Mouse (Mus musculus): Measurements from ENCODE around the gene Hip1r. TPM values are rescaled to one million over a fixed set of nuclear protein-coding genes. Genes with fewer than 3 reads are reported as not detected.

Hip1r gene
- polyA plus RNA-seq, 1 experiment = 18.3 TPM

DNA sequence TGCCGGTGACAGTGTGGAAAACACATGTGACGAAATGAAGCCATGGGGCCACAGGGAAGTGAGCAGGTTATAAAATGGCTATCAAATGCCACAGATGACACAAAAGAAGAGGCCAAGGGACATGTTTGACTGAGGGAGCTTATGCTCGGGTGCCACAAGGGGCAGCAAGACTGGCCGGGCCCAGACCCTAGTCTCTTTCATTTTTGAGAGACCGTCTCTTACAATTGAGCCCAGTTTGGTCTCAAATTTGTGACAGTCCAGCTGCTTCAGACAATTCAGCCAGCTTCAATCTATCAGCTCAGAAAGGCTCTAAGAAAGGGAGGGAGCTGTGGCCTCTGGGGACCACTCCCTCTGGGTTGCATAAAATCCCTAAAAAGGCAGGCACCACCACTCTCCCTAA, 53.1 kb downstream of the Hip1r start:
- Histone ChIP-seq H3K4me1 (ENCODE audit: control insufficient read depth, insufficient read depth, low read length) (peaks cover 36% of the 10 kb centered on the region), H3K36me3 (ENCODE audit: control insufficient read depth, insufficient read depth, low read length) (no peaks in the 10 kb centered on the region), H3K27ac (ENCODE audit: insufficient read depth, low read depth, low read length) (peak overlapping the region; percentile 87), H3K27me3 (replicated peaks; ENCODE audit: control insufficient read depth, insufficient read depth, low read length) (no peaks in the 10 kb centered on the region), H3K4me3 (ENCODE audit: insufficient read depth, low read depth, low read length) (no peak overlapping the region)
- TF ChIP-seq CTCF (conservative IDR thresholded peaks at IDR 0.05; ENCODE audit: insufficient read depth, insufficient read length, low read depth, low read length) (no peak), POLR2A (IDR thresholded peaks at IDR 0.05; ENCODE audit: low read depth, low read length) (no peak)
- no peak for DNase-seq
- WGBS = 71% methylated on average over 5 of the region's 5 CpGs

DNA sequence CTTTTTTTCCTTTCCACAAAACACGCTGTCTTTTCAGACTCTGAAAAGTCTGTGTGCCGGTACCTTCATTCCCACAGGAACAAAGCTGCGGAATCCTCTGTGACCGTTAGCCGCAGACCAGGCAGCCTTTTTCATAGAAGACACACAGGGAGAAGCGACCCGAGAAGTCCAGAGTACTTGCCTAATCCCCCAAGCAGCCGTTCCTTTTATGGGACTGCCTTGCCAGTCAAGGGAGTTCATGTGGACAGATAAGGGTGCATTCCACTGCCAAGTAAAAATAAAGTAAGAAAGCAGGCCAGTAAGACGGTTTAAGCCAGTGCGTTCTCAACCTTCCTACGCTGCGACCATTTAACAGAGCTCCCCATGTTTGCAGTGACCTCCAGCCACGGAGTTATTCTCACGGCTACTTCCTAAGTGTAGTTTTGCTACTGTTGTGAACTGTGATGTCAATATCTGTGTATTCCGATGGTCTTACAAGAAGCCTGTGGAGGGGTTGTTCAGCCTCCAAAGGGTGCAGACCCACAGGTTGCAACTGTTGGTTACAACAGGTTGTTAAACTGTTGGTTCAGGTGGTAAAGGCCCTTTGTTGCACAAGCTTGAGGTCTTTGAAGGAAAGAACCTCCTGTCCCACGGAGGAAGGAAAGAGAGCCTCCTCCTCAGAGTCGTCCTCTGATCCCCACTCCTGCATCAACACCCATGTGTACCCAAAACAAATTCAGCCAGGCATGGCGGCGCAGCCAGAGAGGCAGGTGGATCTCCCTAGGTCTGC, 54.5 kb downstream of the Hip1r start:
- no peak for DNase-seq
- WGBS = 48% methylated on average over 19 of the region's 19 CpGs
- H3K4me3 ChIP-seq (ENCODE audit: insufficient read depth, low read depth, low read length) = no peak overlapping the region
- peak overlapping the region; percentile 25 for H3K27ac ChIP-seq (ENCODE audit: insufficient read depth, low read depth, low read length)
- H3K36me3 ChIP-seq (ENCODE audit: control insufficient read depth, insufficient read depth, low read length) = no peaks in the 10 kb centered on the region
- TF ChIP-seq POLR2A (IDR thresholded peaks at IDR 0.05; ENCODE audit: low read depth, low read length) (no peak), CTCF (conservative IDR thresholded peaks at IDR 0.05; ENCODE audit: insufficient read depth, insufficient read length, low read depth, low read length) (no peak)
- peaks cover 36% of the 10 kb centered on the region for H3K4me1 ChIP-seq (ENCODE audit: control insufficient read depth, insufficient read depth, low read length)
- no peaks in the 10 kb centered on the region for H3K27me3 ChIP-seq (replicated peaks; ENCODE audit: control insufficient read depth, insufficient read depth, low read length)

DNA sequence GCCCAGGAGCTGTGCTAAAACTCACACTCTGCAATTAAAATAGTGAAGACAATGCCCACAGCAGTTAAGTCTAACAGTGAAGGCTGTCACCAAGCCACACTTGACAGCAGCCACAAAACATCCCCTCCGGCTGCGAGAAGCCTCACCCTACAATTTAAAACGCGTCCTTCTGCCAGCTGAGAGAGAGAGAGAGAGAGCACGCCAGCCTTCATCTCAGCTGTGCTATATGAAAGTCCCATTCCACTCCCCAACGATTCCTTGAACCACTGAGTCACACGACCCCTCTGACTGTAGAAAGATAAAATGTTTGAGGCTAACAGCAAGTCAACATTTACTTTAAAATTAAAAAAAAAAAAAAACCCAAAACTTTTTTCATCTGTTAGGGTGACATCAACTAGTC, 55.3 kb downstream of the Hip1r start:
- peaks cover 36% of the 10 kb centered on the region for H3K4me1 ChIP-seq (ENCODE audit: control insufficient read depth, insufficient read depth, low read length)
- DNase-seq = no peak
- WGBS = 83% methylated on average over 7 of the region's 7 CpGs
- no peaks in the 10 kb centered on the region for H3K27me3 ChIP-seq (replicated peaks; ENCODE audit: control insufficient read depth, insufficient read depth, low read length)
- TF ChIP-seq POLR2A (IDR thresholded peaks at IDR 0.05; ENCODE audit: low read depth, low read length) (no peak), CTCF (conservative IDR thresholded peaks at IDR 0.05; ENCODE audit: insufficient read depth, insufficient read length, low read depth, low read length) (no peak)
- no peak overlapping the region for H3K27ac ChIP-seq (ENCODE audit: insufficient read depth, low read depth, low read length)
- H3K36me3 ChIP-seq (ENCODE audit: control insufficient read depth, insufficient read depth, low read length) = no peaks in the 10 kb centered on the region
- no peak overlapping the region for H3K4me3 ChIP-seq (ENCODE audit: insufficient read depth, low read depth, low read length)

- Histone ChIP-seq H3K27ac (ENCODE audit: insufficient read depth, low read depth, low read length) (no peak overlapping the region), H3K4me3 (ENCODE audit: insufficient read depth, low read depth, low read length) (no peak overlapping the region), H3K27me3 (replicated peaks; ENCODE audit: control insufficient read depth, insufficient read depth, low read length) (no peaks in the 10 kb centered on the region), H3K36me3 (ENCODE audit: control insufficient read depth, insufficient read depth, low read length) (no peaks in the 10 kb centered on the region), H3K4me1 (ENCODE audit: control insufficient read depth, insufficient read depth, low read length) (peaks cover 35% of the 10 kb centered on the region)
- TF ChIP-seq CTCF (conservative IDR thresholded peaks at IDR 0.05; ENCODE audit: insufficient read depth, insufficient read length, low read depth, low read length) (no peak), POLR2A (IDR thresholded peaks at IDR 0.05; ENCODE audit: low read depth, low read length) (no peak)
- whole genome bisulfite sequencing = 60% methylated on average over 19 of the region's 19 CpGs
- DNase-seq = no peak
Observed at GRCm38 (mm10) chr5:124029220-124030035, 56.0 kb downstream of the Hip1r start.

- 47% methylated on average over 12 of the region's 12 CpGs for WGBS
- H3K4me1 ChIP-seq (ENCODE audit: control insufficient read depth, insufficient read depth, low read length) = peaks cover 24% of the 10 kb centered on the region
Observed at GRCm38 (mm10) chr5:124030386-124031067, 57.1 kb downstream of the Hip1r start.

DNA sequence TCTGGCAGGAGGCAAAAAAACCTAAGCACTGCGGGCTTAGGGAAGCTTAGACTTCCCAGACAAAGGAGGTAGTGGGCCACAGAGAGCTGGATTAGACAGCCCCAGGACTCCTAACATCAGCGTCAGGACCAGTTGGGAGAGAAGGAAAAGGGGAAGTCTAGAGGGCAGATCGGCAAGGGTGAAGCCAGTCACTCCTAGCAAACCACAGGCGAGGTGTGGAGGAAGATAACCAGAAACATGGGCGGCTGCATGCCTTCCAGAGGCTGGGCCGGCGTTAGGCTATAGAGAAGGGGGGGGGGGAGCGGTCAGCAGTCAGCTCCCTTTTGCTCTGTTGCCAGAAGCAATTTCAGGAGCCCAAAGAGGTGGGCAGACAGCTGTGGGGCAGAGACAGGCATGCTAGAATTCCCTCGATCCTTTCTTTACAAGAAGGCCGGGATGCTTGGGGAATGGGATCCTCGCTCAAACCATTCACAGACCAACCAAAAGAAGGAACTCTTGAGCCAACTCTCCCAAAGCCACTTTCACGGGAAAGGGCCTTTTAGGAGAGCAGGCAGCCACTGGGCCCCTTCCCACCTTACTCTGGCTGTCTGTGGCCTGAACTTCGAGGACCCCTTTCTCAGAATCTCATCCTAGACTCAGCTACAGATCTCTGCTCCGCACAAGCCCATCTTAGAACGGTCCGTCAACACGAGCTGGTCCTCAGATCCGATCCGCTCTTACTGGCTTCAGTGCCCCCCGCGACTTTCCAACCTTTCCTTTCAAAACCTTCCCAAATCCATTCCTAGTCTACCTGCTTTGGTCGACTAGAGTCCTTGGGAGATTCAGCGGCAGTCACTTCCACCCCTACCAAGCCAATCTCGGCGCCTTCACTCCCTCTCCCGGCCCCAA, 57.9 kb downstream of the Hip1r start:
- Histone ChIP-seq H3K4me3 (ENCODE audit: insufficient read depth, low read depth, low read length) (peak overlapping the region; percentile 90), H3K4me1 (ENCODE audit: control insufficient read depth, insufficient read depth, low read length) (peaks cover 16% of the 10 kb centered on the region), H3K27me3 (replicated peaks; ENCODE audit: control insufficient read depth, insufficient read depth, low read length) (no peaks in the 10 kb centered on the region), H3K27ac (ENCODE audit: insufficient read depth, low read depth, low read length) (peak overlapping the region; percentile 57), H3K36me3 (ENCODE audit: control insufficient read depth, insufficient read depth, low read length) (no peaks in the 10 kb centered on the region)
- no peak for DNase-seq
- WGBS = 6% methylated on average over 26 of the region's 26 CpGs
- TF ChIP-seq POLR2A (IDR thresholded peaks at IDR 0.05; ENCODE audit: low read depth, low read length) (no peak), CTCF (conservative IDR thresholded peaks at IDR 0.05; ENCODE audit: insufficient read depth, insufficient read length, low read depth, low read length) (no peak)

More at GRCm38 (mm10) chr5:124030386-124031067, 57.1 kb downstream of the Hip1r start:
- Histone ChIP-seq H3K4me3 (ENCODE audit: insufficient read depth, low read depth, low read length) (peak overlapping the region; percentile 90), H3K27ac (ENCODE audit: insufficient read depth, low read depth, low read length) (no peak overlapping the region), H3K36me3 (ENCODE audit: control insufficient read depth, insufficient read depth, low read length) (no peaks in the 10 kb centered on the region), H3K27me3 (replicated peaks; ENCODE audit: control insufficient read depth, insufficient read depth, low read length) (no peaks in the 10 kb centered on the region)
- TF ChIP-seq CTCF (conservative IDR thresholded peaks at IDR 0.05; ENCODE audit: insufficient read depth, insufficient read length, low read depth, low read length) (no peak), POLR2A (IDR thresholded peaks at IDR 0.05; ENCODE audit: low read depth, low read length) (no peak)
- no peak for DNase-seq
